Mouse (Mus musculus): ENCODE results near the gene Atp6v0c. TPM values are rescaled to one million over a fixed set of nuclear protein-coding genes. Genes with fewer than 3 reads are reported as not detected.
A peak's percentile ranks its signal among the peaks of the same experiment; 100 is the strongest.

Atp6v0c gene
- polyA plus RNA-seq, 1 experiment from 2014 or later = 1,659 TPM

DNA sequence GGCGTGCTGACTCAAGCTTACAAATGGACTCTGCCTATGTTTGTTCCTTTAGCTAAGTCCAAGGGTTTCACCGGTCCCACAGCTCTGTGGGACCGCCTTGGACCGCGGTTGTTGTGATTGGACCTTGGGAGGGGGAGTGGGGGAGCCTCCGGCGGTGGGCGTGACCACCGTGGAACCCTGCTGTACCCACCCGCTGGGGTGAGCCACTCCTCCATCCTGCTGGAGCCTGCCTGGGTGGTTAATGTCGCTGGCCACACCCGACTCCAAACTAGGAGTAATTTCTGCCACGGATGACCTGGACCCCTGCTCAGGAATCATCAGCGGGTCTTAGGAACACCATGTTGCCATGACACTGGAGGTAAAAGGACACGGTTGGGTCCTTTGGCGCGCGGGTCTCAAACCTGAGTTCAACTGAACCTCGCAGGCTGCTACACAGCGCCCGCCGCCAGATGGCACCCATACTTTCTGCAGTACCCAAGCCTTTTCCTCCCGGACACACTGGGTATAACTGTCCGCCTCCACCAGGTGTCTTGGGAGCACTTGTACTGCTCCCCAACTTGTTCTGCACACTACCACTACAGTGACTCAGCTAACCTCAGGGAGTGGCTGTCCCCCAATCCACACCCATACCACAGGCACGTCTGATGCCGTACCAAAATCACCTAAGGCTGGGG is 17.5 kb downstream of the Atp6v0c start:
- Histone ChIP-seq H3K9ac (replicated peaks) (peak overlapping the region; percentile 46), H3K27ac (replicated peaks) (no peak overlapping the region), H3K27me3 (replicated peaks) (no peaks in the 10 kb centered on the region), H3K4me2 (peak overlapping the region; percentile 73), H3K4me1 (peaks cover 9% of the 10 kb centered on the region), H3K9me3 (replicated peaks) (no peaks in the 10 kb centered on the region), H3K36me3 (peaks cover 12% of the 10 kb centered on the region), H3K4me3 (replicated peaks) (peak overlapping the region; percentile 36)
- ATAC-seq (ENCODE audit: low FRiP score) = peak; percentile 79
- WGBS = under 1% methylated on average over 26 of the region's 26 CpGs

DNA sequence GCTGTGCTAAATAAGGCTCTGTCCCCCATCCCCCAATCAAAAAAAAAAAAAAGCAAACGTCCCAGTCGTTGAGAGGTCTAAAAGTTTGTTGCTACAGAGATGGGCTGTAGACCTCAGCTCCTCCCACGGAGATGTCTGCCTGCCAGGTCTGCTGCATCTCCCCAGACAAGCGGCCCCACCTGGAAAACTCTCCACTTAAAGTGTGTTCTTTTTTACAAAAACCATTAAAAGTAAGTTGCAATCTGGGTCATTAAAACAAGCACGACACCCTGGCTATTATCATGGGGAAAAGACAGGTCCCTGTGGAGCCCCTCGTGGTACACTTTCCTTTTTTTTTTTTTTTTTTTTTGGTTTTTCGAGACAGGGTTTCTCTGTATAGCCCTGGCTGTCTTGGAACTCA is 18.1 kb downstream of the Atp6v0c start:
- 15% methylated on average over 7 of the region's 7 CpGs for WGBS
- ATAC-seq (ENCODE audit: low FRiP score) = no peak
- H3K9ac ChIP-seq (replicated peaks) = no peak overlapping the region

GRCm38 (mm10) chr17:24150824-24151223 is 18.7 kb downstream of the Atp6v0c start, which contains the start of gene Pdpk1:
Gene Pdpk1, minus strand, starts transcription at chr17:24150924.
- peak within 1 kb of the TSS; percentile 73 for H3K4me2 ChIP-seq
- no peaks in the 10 kb centered on the region for H3K9me3 ChIP-seq (replicated peaks)
- WGBS = 84% methylated on average over 2 of the region's 2 CpGs
- no peak within 1 kb of the TSS for H3K27ac ChIP-seq (replicated peaks)
- peaks cover 4% of the 10 kb centered on the region; the same call in 1 of the 2 replicates for H3K36me3 ChIP-seq
- H3K4me1 ChIP-seq = peaks cover 9% of the 10 kb centered on the region
- H3K27me3 ChIP-seq (replicated peaks) = no peaks in the 10 kb centered on the region
- peak within 1 kb of the TSS; percentile 46; the same call in 1 of the 2 replicates for H3K9ac ChIP-seq (replicated peaks)
- no peak for ATAC-seq (ENCODE audit: low FRiP score)
- peak within 1 kb of the TSS; percentile 36 for H3K4me3 ChIP-seq (replicated peaks)

More for the DNA sequence above, 18.1 kb downstream of the Atp6v0c start:
- H3K4me1 ChIP-seq = peaks cover 9% of the 10 kb centered on the region
- no peaks in the 10 kb centered on the region for H3K27me3 ChIP-seq (replicated peaks)
- H3K9me3 ChIP-seq (replicated peaks) = no peaks in the 10 kb centered on the region
- H3K36me3 ChIP-seq = peaks cover 10% of the 10 kb centered on the region
- H3K4me2 ChIP-seq = peak overlapping the region; percentile 73
- no peak overlapping the region for H3K27ac ChIP-seq (replicated peaks)
- peak overlapping the region; percentile 36 for H3K4me3 ChIP-seq (replicated peaks)

DNA sequence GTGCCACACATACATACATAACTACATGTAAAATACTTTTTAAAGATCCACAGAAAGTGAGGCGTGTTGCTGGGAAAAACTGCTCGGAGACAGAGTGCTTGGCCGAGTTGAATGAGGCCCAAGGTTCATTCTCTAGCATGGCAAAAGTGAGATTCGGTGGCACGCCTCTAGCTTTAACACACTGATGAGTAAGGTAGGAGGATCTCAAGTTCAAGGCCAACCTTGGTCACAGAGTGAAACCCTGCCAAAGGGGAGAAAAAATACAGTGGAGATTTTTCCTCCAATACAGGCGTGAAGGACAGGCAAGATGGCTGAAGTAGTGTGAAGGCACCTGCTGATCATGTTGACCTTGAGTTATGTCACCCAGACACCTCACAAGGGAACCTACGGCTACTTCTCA is 20.1 kb downstream of the Atp6v0c start:
- Histone ChIP-seq H3K4me3 (replicated peaks) (no peak overlapping the region), H3K9me3 (replicated peaks) (no peaks in the 10 kb centered on the region), H3K27ac (replicated peaks) (no peak overlapping the region), H3K27me3 (replicated peaks) (no peaks in the 10 kb centered on the region), H3K36me3 (no peaks in the 10 kb centered on the region), H3K9ac (replicated peaks) (no peak overlapping the region), H3K4me2 (no peak overlapping the region), H3K4me1 (peaks cover 9% of the 10 kb centered on the region)
- 93% methylated on average over 7 of the region's 7 CpGs for WGBS
- ATAC-seq (ENCODE audit: low FRiP score) = no peak

GRCm38 (mm10) chr17:24142897-24143296 is 26.6 kb downstream of the Atp6v0c start:
- Histone ChIP-seq H3K36me3 (no peaks in the 10 kb centered on the region), H3K4me3 (replicated peaks) (0 out of 2 replicates have a peak overlapping the region, but pooled peaks have one; percentile 95), H3K9me3 (replicated peaks) (no peaks in the 10 kb centered on the region), H3K4me1 (peaks cover 30% of the 10 kb centered on the region), H3K9ac (replicated peaks) (no peak overlapping the region), H3K27ac (replicated peaks) (no peak overlapping the region), H3K4me2 (peak overlapping the region; percentile 70; the same call in 1 of the 2 replicates), H3K27me3 (replicated peaks) (no peaks in the 10 kb centered on the region)
- no peak for ATAC-seq (ENCODE audit: low FRiP score)
- WGBS = 39% methylated on average over 2 of the region's 2 CpGs

DNA sequence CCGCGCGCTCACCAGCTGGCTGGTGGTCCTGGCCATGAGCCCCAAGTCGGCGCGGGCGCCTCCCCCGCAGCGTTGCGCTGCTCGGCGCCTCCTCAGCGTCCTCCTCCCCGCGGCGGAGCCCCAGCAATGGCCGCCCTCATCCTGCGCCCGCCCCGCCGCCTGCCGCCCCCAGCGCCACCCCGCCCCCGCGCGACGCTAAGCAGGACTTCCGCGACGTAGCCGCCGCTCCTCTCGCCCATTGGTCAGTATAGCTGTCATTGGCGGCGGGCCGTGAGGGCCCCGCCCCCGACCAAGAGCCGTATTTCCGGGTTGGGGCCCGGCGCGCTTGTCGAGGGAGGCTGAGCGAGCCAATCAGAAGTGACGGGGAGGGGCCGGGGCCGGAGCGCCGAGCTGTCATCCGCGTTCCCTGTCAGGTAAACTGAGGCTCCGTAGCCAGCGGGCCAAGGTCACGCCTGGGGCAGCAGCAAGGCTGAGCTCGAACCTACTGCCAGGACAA is 28.0 kb downstream of the Atp6v0c start:
- Histone ChIP-seq H3K4me2 (peak overlapping the region; percentile 70), H3K27ac (replicated peaks) (peak overlapping the region; percentile 91), H3K9me3 (replicated peaks) (no peaks in the 10 kb centered on the region), H3K9ac (replicated peaks) (peak overlapping the region; percentile 91), H3K27me3 (replicated peaks) (no peaks in the 10 kb centered on the region), H3K36me3 (no peaks in the 10 kb centered on the region), H3K4me1 (peaks cover 36% of the 10 kb centered on the region), H3K4me3 (replicated peaks) (peak overlapping the region; percentile 95)
- peak; percentile 99 for ATAC-seq (ENCODE audit: low FRiP score)
- under 1% methylated on average over 54 of the region's 57 CpGs for WGBS

GRCm38 (mm10) chr17:24140845-24141424 is 28.6 kb downstream of the Atp6v0c start:
- Histone ChIP-seq H3K9me3 (replicated peaks) (no peaks in the 10 kb centered on the region), H3K4me3 (replicated peaks) (peak overlapping the region; percentile 95), H3K36me3 (no peaks in the 10 kb centered on the region), H3K4me1 (peaks cover 36% of the 10 kb centered on the region), H3K4me2 (peak overlapping the region; percentile 70), H3K27me3 (replicated peaks) (no peaks in the 10 kb centered on the region), H3K9ac (replicated peaks) (peak overlapping the region; percentile 91), H3K27ac (replicated peaks) (peak overlapping the region; percentile 91)
- 0% methylated on average over 41 of the region's 43 CpGs for WGBS
- ATAC-seq (ENCODE audit: low FRiP score) = peak; percentile 43

DNA sequence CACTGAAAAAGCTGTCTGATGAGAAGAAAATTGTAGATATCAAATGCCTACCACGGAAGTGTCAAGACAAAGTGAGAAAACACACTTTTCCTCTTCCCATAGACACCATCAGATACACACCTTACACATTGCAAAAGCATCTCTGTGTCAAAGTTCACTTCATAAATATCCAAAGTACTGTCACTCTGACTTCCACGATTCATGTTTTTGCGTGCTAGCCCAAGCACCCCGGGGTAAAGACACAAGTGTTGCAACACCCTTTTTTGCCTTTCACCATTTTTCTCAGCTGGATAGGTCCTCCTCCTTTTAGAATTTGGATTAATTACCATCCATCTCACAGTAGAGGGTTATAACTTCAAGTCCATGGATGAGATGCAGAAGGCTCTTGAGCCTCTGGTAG is 29.5 kb downstream of the Atp6v0c start:
- ATAC-seq (ENCODE audit: low FRiP score) = no peak
- Histone ChIP-seq H3K4me3 (replicated peaks) (peak overlapping the region; percentile 95), H3K9ac (replicated peaks) (peak overlapping the region; percentile 91; the same call in 1 of the 2 replicates), H3K4me1 (peaks cover 36% of the 10 kb centered on the region), H3K36me3 (no peaks in the 10 kb centered on the region), H3K4me2 (peak overlapping the region; percentile 70), H3K27me3 (replicated peaks) (no peaks in the 10 kb centered on the region), H3K27ac (replicated peaks) (no peak overlapping the region), H3K9me3 (replicated peaks) (no peaks in the 10 kb centered on the region)
- WGBS = 92% methylated on average over 4 of the region's 4 CpGs

GRCm38 (mm10) chr17:24139256-24139655 is 30.2 kb downstream of the Atp6v0c start:
- Histone ChIP-seq H3K9ac (replicated peaks) (no peak overlapping the region), H3K4me1 (peaks cover 36% of the 10 kb centered on the region), H3K4me3 (replicated peaks) (no peak overlapping the region), H3K4me2 (no peak overlapping the region), H3K27me3 (replicated peaks) (no peaks in the 10 kb centered on the region), H3K9me3 (replicated peaks) (no peaks in the 10 kb centered on the region), H3K27ac (replicated peaks) (no peak overlapping the region), H3K36me3 (no peaks in the 10 kb centered on the region)
- no peak for ATAC-seq (ENCODE audit: low FRiP score)
- 84% methylated on average over 3 of the region's 3 CpGs for WGBS

DNA sequence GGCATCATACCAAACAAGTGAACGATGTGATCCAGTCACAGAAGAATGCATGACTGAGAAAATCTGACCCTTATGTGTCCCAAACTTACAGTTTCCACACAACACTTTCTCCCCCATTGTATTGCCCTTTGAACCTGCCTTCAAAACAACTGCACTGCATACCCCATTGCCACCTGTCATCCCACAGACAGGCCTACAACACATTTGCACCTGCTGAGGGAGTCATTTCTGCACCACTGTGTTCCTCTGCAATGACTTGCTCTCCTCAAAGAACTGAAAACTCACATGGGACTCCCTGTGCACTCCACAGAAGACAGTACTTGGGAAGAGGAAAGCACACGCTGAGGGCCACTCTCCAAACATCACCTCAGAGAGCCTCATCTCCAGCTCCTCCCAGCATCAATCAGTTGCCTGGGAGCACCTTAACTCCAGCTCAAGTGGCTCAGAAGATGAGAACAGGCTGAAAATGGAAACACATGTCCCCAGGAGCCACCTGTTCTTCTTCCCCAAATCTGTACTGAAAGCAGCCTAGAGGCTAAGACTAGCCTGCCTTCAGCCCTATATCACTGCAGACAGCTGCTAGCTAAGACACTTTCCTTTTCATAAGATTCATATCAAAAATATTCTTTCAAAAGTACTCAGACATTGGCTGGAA is 32.1 kb downstream of the Atp6v0c start:
- no peak for ATAC-seq (ENCODE audit: low FRiP score)
- 87% methylated on average over 2 of the region's 2 CpGs for WGBS
- no peaks in the 10 kb centered on the region for H3K9me3 ChIP-seq (replicated peaks)

GRCm38 (mm10) chr17:24134062-24134461 is 35.4 kb downstream of the Atp6v0c start:
- no peaks in the 10 kb centered on the region for H3K27me3 ChIP-seq (replicated peaks)
- H3K4me1 ChIP-seq = peaks cover 8% of the 10 kb centered on the region
- ATAC-seq (ENCODE audit: low FRiP score) = no peak
- H3K4me2 ChIP-seq = no peak overlapping the region
- no peaks in the 10 kb centered on the region for H3K9me3 ChIP-seq (replicated peaks)
- H3K27ac ChIP-seq (replicated peaks) = no peak overlapping the region
- no peak overlapping the region for H3K9ac ChIP-seq (replicated peaks)
- H3K36me3 ChIP-seq = no peaks in the 10 kb centered on the region
- no peak overlapping the region for H3K4me3 ChIP-seq (replicated peaks)

More for the DNA sequence above, 32.1 kb downstream of the Atp6v0c start:
- H3K4me2 ChIP-seq = no peak overlapping the region
- no peaks in the 10 kb centered on the region for H3K27me3 ChIP-seq (replicated peaks)
- H3K27ac ChIP-seq (replicated peaks) = 0 out of 2 replicates have a peak overlapping the region, but pooled peaks have one; percentile 23
- H3K4me1 ChIP-seq = peaks cover 30% of the 10 kb centered on the region
- H3K9ac ChIP-seq (replicated peaks) = no peak overlapping the region
- no peaks in the 10 kb centered on the region for H3K36me3 ChIP-seq
- no peak overlapping the region for H3K4me3 ChIP-seq (replicated peaks)
